Mouse (Mus musculus) cerebellum, adult 9-11 months (tissue): ENCODE data around the gene Wfikkn1.
"Not testable (repeated sequence)": the region's sequence is repeated elsewhere in the genome, so short reads cannot be mapped to it uniquely, and the experiment has no call there.

Source experiments
- DNase-seq: peaks from one replicate; pipeline ENCODE4 v3.0.0; 2022

Gene Wfikkn1

DNA sequence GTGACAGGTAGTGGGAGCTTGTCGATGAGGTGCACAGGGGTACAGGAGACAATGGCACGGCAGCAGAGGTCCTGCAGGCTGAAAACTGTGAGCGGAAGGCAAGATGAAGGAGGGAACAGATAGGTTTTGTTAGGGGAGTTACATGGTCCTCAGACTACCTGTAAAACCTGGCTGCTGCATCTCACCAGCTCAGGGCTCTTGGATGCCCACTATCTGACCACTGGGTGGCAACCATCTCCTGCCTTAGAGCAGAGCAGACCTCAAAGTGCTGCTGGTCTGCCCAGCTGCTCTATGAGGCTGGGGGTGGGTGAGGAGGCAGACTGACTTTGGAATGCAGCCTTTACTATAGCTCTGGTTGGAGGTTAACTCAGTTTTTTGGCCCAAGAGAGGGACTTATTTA lies 3.2 kb upstream of the Wfikkn1 start:
- DNase-seq = no peak

GRCm38 (mm10) chr17:25883268-25883667 lies 2.6 kb upstream of the Wfikkn1 start:
- DNase-seq = no peak

DNA sequence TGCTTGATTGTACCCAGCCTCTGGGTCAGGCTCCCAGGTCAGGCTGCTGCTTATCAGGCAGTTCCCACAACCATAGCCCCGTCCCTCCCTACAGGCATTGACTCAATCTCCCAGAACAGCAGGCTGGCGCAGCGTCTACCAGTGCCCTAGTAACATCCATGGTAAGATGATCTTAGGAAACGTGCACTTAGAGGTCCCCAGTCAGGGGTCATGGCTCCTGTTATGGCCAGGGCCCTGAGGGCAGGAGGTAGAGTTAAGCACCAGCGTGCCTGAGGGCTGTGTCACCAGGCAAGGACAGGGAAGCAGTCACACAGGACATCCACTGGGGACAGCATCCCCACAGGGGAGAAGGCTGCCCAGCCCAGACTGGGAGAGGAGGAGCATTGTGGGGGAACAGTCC lies 1.6 kb upstream of the Wfikkn1 start:
- DNase-seq = no peak

- DNase-seq = no peak
These were observed 1.0 kb upstream of the Wfikkn1 start for GRCm38 (mm10) chr17:25881691-25882090.

- DNase-seq = peak; percentile 53
These were observed 419 bp upstream of the Wfikkn1 start for GRCm38 (mm10) chr17:25880913-25881641.

DNA sequence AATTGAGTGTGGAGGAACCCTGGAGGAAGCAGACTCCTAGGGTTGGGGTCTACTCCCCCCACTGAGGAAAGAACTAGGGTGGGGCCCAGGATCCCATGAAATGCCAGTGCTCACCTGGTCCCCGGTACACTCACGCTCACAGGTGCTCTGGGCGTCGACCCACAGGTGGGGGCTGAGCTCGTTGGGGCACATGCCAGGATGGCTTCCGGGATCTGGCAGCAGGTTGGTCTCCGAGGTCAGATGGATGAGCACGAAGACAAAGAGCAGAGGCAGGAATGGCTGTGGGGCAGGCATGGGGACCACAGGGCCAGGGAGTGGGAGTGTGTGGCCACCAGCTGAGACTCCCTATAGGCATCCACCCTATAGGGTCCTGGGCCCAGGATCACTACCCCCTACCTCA lies 908 bp downstream of the Wfikkn1 start:
- DNase-seq = peak; percentile 63

- DNase-seq = peak; percentile 53
These were observed 1.4 kb downstream of the Wfikkn1 start for GRCm38 (mm10) chr17:25879261-25879660.

DNA sequence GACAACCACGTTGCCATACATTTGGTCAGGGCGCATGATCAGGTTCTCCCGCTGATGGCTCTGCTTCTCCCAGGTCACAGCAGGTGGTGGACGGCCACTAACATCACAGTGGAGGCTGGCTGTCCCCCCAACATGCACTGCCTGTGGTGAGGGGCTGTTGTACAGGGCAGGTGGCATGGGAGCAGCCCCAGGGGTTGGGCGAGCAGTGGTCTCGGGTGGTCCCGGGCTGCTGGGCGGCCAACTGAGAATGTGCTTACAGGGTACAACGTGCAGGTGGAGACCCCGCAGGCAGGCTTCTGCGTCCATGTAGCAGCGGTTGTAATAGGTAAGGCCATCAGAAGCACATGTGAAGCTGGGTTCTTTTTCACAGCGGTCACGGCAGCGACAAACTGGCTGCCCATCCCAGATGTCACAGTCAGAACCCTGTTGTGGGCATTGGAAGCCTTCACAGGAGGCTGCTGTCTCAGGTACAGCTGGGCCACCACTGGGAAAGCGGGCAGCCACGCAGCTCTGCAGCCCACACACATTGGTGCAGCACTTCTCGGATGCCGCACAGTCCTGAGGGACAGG lies 2.0 kb downstream of the Wfikkn1 start:
- no peak for DNase-seq

GRCm38 (mm10) chr17:25877741-25878610 lies 2.7 kb downstream of the Wfikkn1 start:
- DNase-seq = peak; percentile 69

DNA sequence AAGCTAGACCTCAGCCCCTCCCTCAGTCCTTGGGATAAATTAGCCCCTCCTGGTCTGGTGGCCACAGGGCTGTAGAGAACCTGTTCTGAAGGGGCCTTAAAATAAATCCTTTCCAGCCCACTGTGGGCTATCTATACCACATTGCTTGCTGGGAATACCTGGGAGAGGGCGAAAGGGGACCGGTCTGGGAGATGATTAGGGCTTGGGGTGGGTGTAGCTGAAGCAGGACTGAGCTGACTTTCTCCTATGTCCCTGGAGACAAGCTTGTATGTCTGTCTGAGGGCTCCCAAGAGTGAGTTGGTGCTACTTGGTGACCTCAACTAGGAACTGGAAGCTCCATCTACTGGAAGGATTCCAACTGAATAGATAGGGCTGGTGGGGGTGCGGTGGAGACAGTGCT lies 3.6 kb downstream of the Wfikkn1 start:
- no peak for DNase-seq

DNA sequence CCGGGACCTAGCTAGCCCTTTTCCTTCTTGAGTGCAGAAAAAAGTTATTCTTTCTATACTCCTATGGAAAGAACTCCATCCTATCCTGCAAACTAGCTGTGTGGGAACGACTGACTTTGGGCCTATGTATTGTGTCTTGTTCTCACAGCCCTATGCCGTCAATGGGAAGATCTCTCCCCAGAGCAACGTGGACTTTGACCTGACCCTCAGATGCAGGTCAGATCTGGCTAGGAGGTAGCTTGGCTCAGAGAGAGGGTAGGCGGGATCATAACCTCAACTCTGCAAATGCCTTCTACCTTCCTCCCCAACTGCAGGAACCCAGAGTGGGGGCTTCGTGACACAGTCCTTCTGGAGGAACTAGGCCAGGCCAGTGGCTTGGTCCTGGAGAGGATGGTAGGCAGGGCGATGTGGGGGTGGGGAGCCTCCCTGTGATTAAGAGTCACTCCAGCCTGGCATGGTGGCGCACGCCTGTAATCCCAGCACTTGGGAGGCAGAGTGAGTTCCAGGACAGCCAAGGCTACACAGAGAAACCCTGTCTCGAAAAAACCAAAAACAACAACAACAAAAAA lies 4.2 kb downstream of the Wfikkn1 start:
- peak; percentile 72 for DNase-seq

- DNase-seq = peak; percentile 90
These were observed 5.2 kb downstream of the Wfikkn1 start for GRCm38 (mm10) chr17:25875171-25876136.

- DNase-seq = peak; percentile 90
These were observed 5.9 kb downstream of the Wfikkn1 start, which contains the start of gene Mettl26 for GRCm38 (mm10) chr17:25874721-25875170. Gene Mettl26 (plus strand): TSS chr17:25875074.

DNA sequence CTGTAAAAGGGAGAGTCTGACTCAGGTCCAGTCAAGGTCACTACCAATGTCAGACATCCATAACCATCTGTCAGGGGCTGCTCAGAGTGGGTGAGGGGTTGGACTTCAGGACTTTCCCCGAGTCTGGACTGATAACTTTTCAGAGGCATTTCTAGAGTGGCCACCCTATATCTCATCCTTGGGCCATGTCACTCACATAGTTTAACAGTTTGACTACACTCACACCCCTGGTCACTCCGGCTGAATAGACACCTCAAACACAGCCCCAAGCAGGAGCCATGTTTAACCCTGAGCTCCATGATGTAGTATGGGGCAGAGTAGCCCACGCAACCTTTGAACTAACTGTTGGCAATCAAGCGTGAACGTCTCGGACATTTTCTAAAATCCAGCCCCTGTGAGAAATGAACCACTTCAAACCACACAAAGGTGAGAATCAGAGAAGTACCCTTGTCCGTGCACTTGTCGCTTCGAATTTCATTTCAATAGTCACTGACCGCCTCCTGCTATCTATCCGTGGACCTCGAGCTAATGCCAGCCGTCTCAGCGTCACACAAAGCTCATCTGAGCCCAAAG lies 6.4 kb downstream of the Wfikkn1 start:
- DNase-seq = peak; percentile 57

GRCm38 (mm10) chr17:25873405-25874147 lies 7.1 kb downstream of the Wfikkn1 start:
- DNase-seq = no peak

DNA sequence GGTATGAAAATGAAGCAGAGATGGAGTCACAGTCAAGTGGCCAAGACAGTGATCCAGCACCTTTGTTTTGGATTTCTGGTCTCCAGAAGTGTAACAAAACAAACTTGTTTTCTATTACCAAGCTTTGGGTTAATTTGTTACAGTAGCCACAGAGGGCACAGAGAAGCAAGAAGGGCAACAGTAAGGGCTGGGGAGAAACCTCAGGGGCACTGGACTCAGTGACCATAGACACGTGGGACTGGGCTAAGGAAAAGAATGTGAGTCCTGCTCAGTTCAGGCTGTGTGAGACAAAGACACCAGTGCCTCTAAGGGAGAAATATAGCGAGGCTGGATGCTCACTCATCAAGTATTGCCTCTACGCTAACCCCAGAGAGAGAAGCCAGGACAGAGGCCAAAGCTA lies 8.0 kb downstream of the Wfikkn1 start:
- DNase-seq = no peak

DNA sequence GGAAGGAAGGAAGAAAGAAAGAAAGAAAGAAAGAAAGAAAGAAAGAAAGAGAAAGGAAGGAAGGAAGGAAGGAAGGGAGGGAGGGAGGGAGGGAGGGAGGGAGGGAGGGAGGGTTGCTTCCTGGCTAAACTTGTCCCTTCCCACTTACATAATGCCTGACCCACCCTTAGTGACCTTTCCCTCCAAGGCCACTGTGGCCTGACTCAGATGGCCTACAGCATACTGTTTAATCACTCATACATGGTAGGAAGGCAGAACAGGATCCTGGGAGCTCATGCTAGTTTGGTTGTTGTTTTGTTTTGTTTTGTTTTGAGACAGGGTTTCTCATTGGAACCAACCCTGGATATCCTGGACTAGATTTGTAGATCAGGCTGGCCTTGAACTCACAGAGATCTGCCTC lies 9.1 kb downstream of the Wfikkn1 start:
- DNase-seq = not testable (repeated sequence)

- DNase-seq = peak; percentile 35
These were observed 10.7 kb downstream of the Wfikkn1 start for GRCm38 (mm10) chr17:25869954-25870353.

DNA sequence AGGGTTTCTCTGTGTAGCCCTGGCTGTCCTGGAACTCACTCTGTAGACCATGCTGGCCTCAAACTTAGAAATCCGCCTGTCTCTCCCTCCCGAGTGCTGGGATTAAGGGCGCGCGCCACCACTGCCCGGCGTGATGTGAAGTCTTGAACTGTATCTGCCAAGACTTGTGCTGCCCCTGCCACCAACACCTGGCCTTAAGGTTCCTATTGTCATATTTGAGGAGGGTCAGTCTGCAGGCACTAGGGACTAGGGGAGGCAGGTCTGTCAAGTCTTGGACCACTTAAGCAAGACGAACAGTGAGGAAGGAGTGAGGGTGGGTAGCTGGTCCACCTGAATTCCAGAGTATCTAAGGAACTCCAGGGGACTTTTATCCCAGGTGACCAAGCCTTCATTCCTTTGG lies 11.2 kb downstream of the Wfikkn1 start:
- DNase-seq = peak; percentile 52

DNA sequence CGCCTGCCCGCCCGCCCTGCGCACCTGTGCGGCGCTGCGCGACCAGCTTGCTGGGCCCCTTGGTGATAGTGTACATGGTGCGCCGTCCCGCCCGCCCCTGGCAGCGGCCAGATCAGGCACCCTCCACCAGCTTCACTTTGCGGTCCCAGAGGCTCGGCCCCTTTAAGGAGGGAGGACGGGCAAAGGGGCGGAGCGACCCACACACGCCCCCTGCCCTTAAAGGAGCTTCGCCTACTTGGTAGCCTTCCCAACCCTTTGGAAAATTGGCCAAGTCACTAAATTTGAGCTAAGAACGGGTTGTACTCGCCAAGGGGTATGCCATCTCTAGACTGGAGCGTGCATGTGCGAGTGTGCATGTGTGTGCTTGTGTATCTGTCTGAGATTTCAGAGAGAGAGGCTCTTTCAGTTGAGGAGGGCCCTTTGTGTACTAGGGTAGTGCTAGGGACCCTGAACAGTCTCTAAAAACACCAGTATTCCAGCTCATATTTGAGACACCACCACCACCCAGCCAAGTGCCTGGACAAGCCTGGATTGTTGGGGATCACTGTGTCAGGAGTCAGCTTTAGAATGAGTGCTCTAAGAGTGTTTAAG lies 12.0 kb downstream of the Wfikkn1 start, which contains the start of gene Mcrip2:
TSS of gene Mcrip2 (minus strand) at position 164 of the 591 bp plus-strand sequence.
- DNase-seq = peak; percentile 86
